Mouse (Mus musculus): ENCODE results near the gene Specc1. TPM values are rescaled to one million over a fixed set of nuclear protein-coding genes. Genes with fewer than 3 reads are reported as not detected.

Specc1 gene
- polyA plus RNA-seq, 1 experiment from 2014 or later = 41.3 TPM

GRCm38 (mm10) chr11:62180791-62181190 is 224.2 kb downstream of the Specc1 start:
- DNase-seq (no peak), ATAC-seq (ENCODE audit: low read depth) (no peak)
- peaks cover 7% of the 10 kb centered on the region; the same call in 1 of the 2 replicates for H3K36me3 ChIP-seq
- no peak overlapping the region for H3K4me2 ChIP-seq
- H3K9me3 ChIP-seq (replicated peaks) = no peaks in the 10 kb centered on the region
- H3K9ac ChIP-seq = no peak overlapping the region
- no peaks in the 10 kb centered on the region for H3K27me3 ChIP-seq
- no peak overlapping the region for H3K4me3 ChIP-seq (replicated peaks)
- WGBS (ENCODE audit: insufficient replicate concordance) = 90% methylated on average over 6 of the region's 6 CpGs
- no peak overlapping the region for H3K27ac ChIP-seq
- H3K4me1 ChIP-seq (replicated peaks) = peaks cover 15% of the 10 kb centered on the region

- no peaks in the 10 kb centered on the region for H3K9me3 ChIP-seq (replicated peaks)
- 51% methylated on average over 4 of the region's 4 CpGs for WGBS (ENCODE audit: insufficient replicate concordance)
- ATAC-seq (ENCODE audit: low read depth) (no peak), DNase-seq (no peak)
- no peak overlapping the region for H3K27ac ChIP-seq
- peaks cover 12% of the 10 kb centered on the region; the same call in 1 of the 2 replicates for H3K36me3 ChIP-seq
- no peak overlapping the region for H3K4me2 ChIP-seq
- H3K4me3 ChIP-seq (replicated peaks) = no peak overlapping the region
- H3K27me3 ChIP-seq = no peaks in the 10 kb centered on the region
- no peak overlapping the region for H3K9ac ChIP-seq
- peaks cover 10% of the 10 kb centered on the region for H3K4me1 ChIP-seq (replicated peaks)
Observed at GRCm38 (mm10) chr11:62184900-62185299, 228.3 kb downstream of the Specc1 start.

- DNase-seq (no peak), ATAC-seq (ENCODE audit: low read depth) (no peak)
- Histone ChIP-seq H3K27ac (no peak overlapping the region), H3K9ac (no peak overlapping the region), H3K4me3 (replicated peaks) (no peak overlapping the region), H3K27me3 (no peaks in the 10 kb centered on the region), H3K4me1 (replicated peaks) (peaks cover 10% of the 10 kb centered on the region), H3K9me3 (replicated peaks) (no peaks in the 10 kb centered on the region), H3K36me3 (peaks cover 7% of the 10 kb centered on the region; the same call in 1 of the 2 replicates), H3K4me2 (no peak overlapping the region)
- 79% methylated on average over 8 of the region's 8 CpGs for WGBS (ENCODE audit: insufficient replicate concordance)
Observed at GRCm38 (mm10) chr11:62187074-62187473, 230.5 kb downstream of the Specc1 start.

GRCm38 (mm10) chr11:62192050-62192449 is 235.5 kb downstream of the Specc1 start:
- H3K9me3 ChIP-seq (replicated peaks) = no peaks in the 10 kb centered on the region
- no peak overlapping the region for H3K4me3 ChIP-seq (replicated peaks)
- H3K27me3 ChIP-seq = no peaks in the 10 kb centered on the region
- no peak for DNase-seq
- no peak overlapping the region for H3K9ac ChIP-seq
- no peak for ATAC-seq (ENCODE audit: low read depth)
- no peak overlapping the region for H3K4me2 ChIP-seq
- H3K4me1 ChIP-seq (replicated peaks) = no peaks in the 10 kb centered on the region
- peaks cover 6% of the 10 kb centered on the region; the same call in 1 of the 2 replicates for H3K36me3 ChIP-seq
- no peak overlapping the region for H3K27ac ChIP-seq
- WGBS (ENCODE audit: insufficient replicate concordance) = 71% methylated on average over 3 of the region's 3 CpGs

- Histone ChIP-seq H3K27ac (no peak overlapping the region), H3K9ac (no peak overlapping the region), H3K27me3 (no peaks in the 10 kb centered on the region), H3K4me1 (replicated peaks) (no peaks in the 10 kb centered on the region), H3K4me3 (replicated peaks) (no peak overlapping the region), H3K36me3 (0 out of 2 replicates have a peak, but pooled peaks cover 5% of the 10 kb centered on the region), H3K4me2 (no peak overlapping the region), H3K9me3 (replicated peaks) (no peaks in the 10 kb centered on the region)
- no peak for ATAC-seq (ENCODE audit: low read depth)
- 86% methylated on average over 3 of the region's 3 CpGs for WGBS (ENCODE audit: insufficient replicate concordance)
- DNase-seq = no peak
Observed at GRCm38 (mm10) chr11:62193116-62193515, 236.6 kb downstream of the Specc1 start.

GRCm38 (mm10) chr11:62194217-62194616 is 237.7 kb downstream of the Specc1 start:
- ATAC-seq (ENCODE audit: low read depth) (no peak), DNase-seq (no peak)

GRCm38 (mm10) chr11:62200901-62201512 is 244.4 kb downstream of the Specc1 start:
- Histone ChIP-seq H3K27me3 (no peaks in the 10 kb centered on the region), H3K27ac (no peak overlapping the region), H3K4me3 (replicated peaks) (no peak overlapping the region), H3K4me2 (no peak overlapping the region), H3K9ac (no peak overlapping the region), H3K4me1 (replicated peaks) (no peaks in the 10 kb centered on the region), H3K36me3 (peaks cover 6% of the 10 kb centered on the region), H3K9me3 (replicated peaks) (no peaks in the 10 kb centered on the region)
- ATAC-seq (ENCODE audit: low read depth) (no peak), DNase-seq (no peak)
- 71% methylated on average over 5 of the region's 5 CpGs for WGBS (ENCODE audit: insufficient replicate concordance)

More at GRCm38 (mm10) chr11:62194217-62194616, 237.7 kb downstream of the Specc1 start:
- H3K4me2 ChIP-seq = no peak overlapping the region
- no peak overlapping the region for H3K27ac ChIP-seq
- H3K9me3 ChIP-seq (replicated peaks) = no peaks in the 10 kb centered on the region
- no peaks in the 10 kb centered on the region for H3K27me3 ChIP-seq
- H3K9ac ChIP-seq = no peak overlapping the region
- H3K4me3 ChIP-seq (replicated peaks) = no peak overlapping the region
- H3K36me3 ChIP-seq = 0 out of 2 replicates have a peak, but pooled peaks cover 5% of the 10 kb centered on the region
- no peaks in the 10 kb centered on the region for H3K4me1 ChIP-seq (replicated peaks)

GRCm38 (mm10) chr11:62202645-62203044 is 246.1 kb downstream of the Specc1 start:
- ATAC-seq (ENCODE audit: low read depth) = no peak
- Histone ChIP-seq H3K4me2 (no peak overlapping the region), H3K9ac (no peak overlapping the region), H3K4me1 (replicated peaks) (peaks cover 6% of the 10 kb centered on the region; the same call in 1 of the 2 replicates), H3K36me3 (peaks cover 17% of the 10 kb centered on the region), H3K27me3 (no peaks in the 10 kb centered on the region), H3K9me3 (replicated peaks) (no peaks in the 10 kb centered on the region), H3K27ac (no peak overlapping the region), H3K4me3 (replicated peaks) (no peak overlapping the region)
- WGBS (ENCODE audit: insufficient replicate concordance) = 73% methylated on average over 1 of the region's 1 CpGs
- DNase-seq = no peak

GRCm38 (mm10) chr11:62209111-62209510 is 252.5 kb downstream of the Specc1 start:
- no peaks in the 10 kb centered on the region for H3K27me3 ChIP-seq
- peaks cover 25% of the 10 kb centered on the region for H3K36me3 ChIP-seq
- ATAC-seq (ENCODE audit: low read depth) = no peak
- H3K27ac ChIP-seq = no peak overlapping the region
- no peak overlapping the region for H3K4me2 ChIP-seq
- no peaks in the 10 kb centered on the region for H3K9me3 ChIP-seq (replicated peaks)
- no peak overlapping the region for H3K4me3 ChIP-seq (replicated peaks)
- no peak overlapping the region for H3K9ac ChIP-seq
- no peak for DNase-seq
- H3K4me1 ChIP-seq (replicated peaks) = peaks cover 9% of the 10 kb centered on the region; the same call in 1 of the 2 replicates
- 79% methylated on average over 2 of the region's 2 CpGs for WGBS (ENCODE audit: insufficient replicate concordance)

- Histone ChIP-seq H3K36me3 (peaks cover 25% of the 10 kb centered on the region), H3K4me3 (replicated peaks) (no peak overlapping the region), H3K4me1 (replicated peaks) (peaks cover 9% of the 10 kb centered on the region; the same call in 1 of the 2 replicates), H3K4me2 (no peak overlapping the region), H3K9me3 (replicated peaks) (no peaks in the 10 kb centered on the region), H3K9ac (no peak overlapping the region), H3K27me3 (no peaks in the 10 kb centered on the region), H3K27ac (no peak overlapping the region)
- WGBS (ENCODE audit: insufficient replicate concordance) = 74% methylated on average over 4 of the region's 4 CpGs
- ATAC-seq (ENCODE audit: low read depth) (no peak), DNase-seq (no peak)
Observed at GRCm38 (mm10) chr11:62209891-62210290, 253.3 kb downstream of the Specc1 start.

- H3K9ac ChIP-seq = no peak overlapping the region
- no peak for ATAC-seq (ENCODE audit: low read depth)
- no peaks in the 10 kb centered on the region for H3K27me3 ChIP-seq
- H3K4me2 ChIP-seq = no peak overlapping the region
- H3K4me3 ChIP-seq (replicated peaks) = no peak overlapping the region
- no peak for DNase-seq
- no peaks in the 10 kb centered on the region for H3K9me3 ChIP-seq (replicated peaks)
- WGBS (ENCODE audit: insufficient replicate concordance) = 79% methylated on average over 12 of the region's 12 CpGs
- H3K4me1 ChIP-seq (replicated peaks) = peaks cover 8% of the 10 kb centered on the region; the same call in 1 of the 2 replicates
- H3K36me3 ChIP-seq = peaks cover 5% of the 10 kb centered on the region; the same call in 1 of the 2 replicates
- no peak overlapping the region for H3K27ac ChIP-seq
Observed at GRCm38 (mm10) chr11:62213384-62213989, 256.9 kb downstream of the Specc1 start.

GRCm38 (mm10) chr11:62215107-62215506 is 258.5 kb downstream of the Specc1 start:
- H3K27me3 ChIP-seq = no peaks in the 10 kb centered on the region
- peaks cover 12% of the 10 kb centered on the region for H3K36me3 ChIP-seq
- H3K27ac ChIP-seq = no peak overlapping the region
- H3K4me3 ChIP-seq (replicated peaks) = no peak overlapping the region
- no peaks in the 10 kb centered on the region for H3K9me3 ChIP-seq (replicated peaks)
- DNase-seq (no peak), ATAC-seq (ENCODE audit: low read depth) (no peak)
- no peak overlapping the region for H3K9ac ChIP-seq
- 63% methylated on average over 2 of the region's 2 CpGs for WGBS (ENCODE audit: insufficient replicate concordance)
- H3K4me2 ChIP-seq = no peak overlapping the region
- H3K4me1 ChIP-seq (replicated peaks) = peaks cover 8% of the 10 kb centered on the region; the same call in 1 of the 2 replicates

Measured in liver, embryonic 13.5 days (tissue).